Mouse (Mus musculus) heart, adult 2 months (tissue): Measurements from ENCODE around the gene Pxylp1. TPM values are rescaled to one million over a fixed set of nuclear protein-coding genes. Genes with fewer than 3 reads are reported as not detected.

Source experiments
- DNase-seq, 2 experiments: peaks; one replicate each; pipeline ENCODE4 v3.0.0; 2021
- H3K27ac ChIP-seq: fragments of 200-600 bp; 2 replicates; pipeline ENCODE4 v1.8.1; 2022
- H3K27me3 ChIP-seq: fragments of 200-500 bp; 2 replicates; pipeline ENCODE4 v1.6.1; 2012; ENCODE audit warnings: mild to moderate bottlenecking, low read length, inconsistent platforms, mixed read lengths; ENCODE audit not compliant: control insufficient read depth, insufficient read depth
- H3K36me3 ChIP-seq: fragments of 200-500 bp; 2 replicates; pipeline ENCODE4 v1.6.1; 2012; ENCODE audit warnings: low read length, inconsistent platforms; ENCODE audit not compliant: control insufficient read depth, insufficient read depth
- H3K4me1 ChIP-seq: fragments of 200-500 bp; 2 replicates; pipeline ENCODE4 v1.6.1; 2011; ENCODE audit warnings: low read length; ENCODE audit not compliant: control insufficient read depth, insufficient read depth
- H3K4me3 ChIP-seq: fragments of 200-600 bp; 2 replicates; pipeline ENCODE4 v1.8.1; 2022
- H3K79me2 ChIP-seq: fragments of 200-500 bp; replicated peaks from 2 replicates; pipeline ENCODE4 v1.6.1; 2012; ENCODE audit warnings: mild to moderate bottlenecking, inconsistent platforms, low read length, moderate library complexity, mixed read lengths; ENCODE audit not compliant: control insufficient read depth, insufficient read depth
- H3K9ac ChIP-seq: fragments of 200-500 bp; 2 replicates; pipeline ENCODE4 v1.6.1; 2012; ENCODE audit warnings: low read depth, mild to moderate bottlenecking, control low read depth, inconsistent platforms, low read length, mixed read lengths
- CTCF ChIP-seq: fragments of 200-600 bp; IDR thresholded peaks from 2 replicates; pipeline ENCODE4 v1.8.1; 2022; ENCODE audit warnings: antibody characterized with exemption, mild to moderate bottlenecking, moderate library complexity
- EP300 ChIP-seq: fragments of 200-500 bp; IDR thresholded peaks from 2 replicates; pipeline ENCODE4 v1.6.1; 2011; ENCODE audit warnings: low read depth, low read length, control low read depth; ENCODE audit not compliant: insufficient read depth
- POLR2A ChIP-seq: fragments of 200-500 bp; IDR thresholded peaks from 2 replicates; pipeline ENCODE4 v1.6.1; 2011; ENCODE audit warnings: mild to moderate bottlenecking, low read depth, low read length, control low read depth; ENCODE audit not compliant: insufficient read depth
- WGBS: fragments of 180-500 bp; shearing (Covaris S2); methylation state at CpG from one replicate; pipeline ENCODE4 v1.1.7; 2018; 5-methylcytosine and 5-hydroxymethylcytosine counted together
- intact Hi-C: fragments of 180-260 bp; cut with DNase I; formaldehyde crosslinking; loops from one replicate; pipeline ENCODE4 v1.15.1; 2025
- polyA plus RNA-seq: library from polyadenylated mRNA; depleted of rRNA; stranded (reverse); fragments of >200 nt; gene quantifications from 2 replicates; pipeline ENCODE4 v1.2.3, GENCODE M21; 2012
- total RNA-seq, 2 experiments: library from RNA; stranded (reverse); gene quantifications; 2 replicates each; pipeline ENCODE4 v1.2.3; 2021

The Pxylp1 gene
- total and polyA plus RNA-seq, 3 experiments = 6.5 to 16.9 (median 16.3) TPM

DNA sequence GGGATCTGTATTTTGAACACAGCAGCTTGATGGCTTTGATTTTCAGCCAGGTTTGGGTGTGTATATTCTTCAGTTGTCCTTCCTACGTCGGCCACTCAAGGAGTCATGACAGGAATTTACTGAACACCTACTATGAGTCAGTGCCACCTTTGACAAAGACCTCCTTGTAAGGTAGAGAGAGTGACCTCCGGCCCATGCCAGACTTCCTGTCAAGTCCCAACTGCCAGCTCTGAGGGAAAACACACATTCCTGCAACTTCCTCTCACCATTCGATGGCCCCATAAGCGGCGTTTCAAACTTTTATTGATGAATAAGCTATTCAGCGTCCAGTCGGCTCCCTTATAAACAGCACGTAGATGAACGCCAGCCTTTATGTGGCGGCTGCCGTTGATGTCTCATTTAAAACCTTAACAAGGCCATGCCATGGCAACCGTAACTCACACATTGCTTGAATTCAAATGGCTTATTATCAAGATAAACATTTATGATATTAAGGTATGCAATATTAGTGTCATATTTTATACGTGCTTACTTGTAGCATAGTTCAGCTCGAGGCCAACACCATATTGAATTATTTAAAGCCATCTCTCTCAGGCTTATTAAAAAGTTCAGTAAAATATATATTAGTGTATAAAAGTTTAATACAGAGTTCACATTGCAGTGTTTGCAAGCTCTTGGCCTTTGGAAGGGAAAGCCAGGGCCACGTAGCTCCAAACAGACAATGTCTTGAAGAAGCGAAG is 31.3 kb upstream of the Pxylp1 start:
- Histone ChIP-seq H3K4me3 (no peak overlapping the region), H3K79me2 (no peaks in the 10 kb centered on the region), H3K4me1 (no peaks in the 10 kb centered on the region), H3K27ac (no peak overlapping the region), H3K27me3 (no peaks in the 10 kb centered on the region), H3K9ac (no peak overlapping the region), H3K36me3 (no peaks in the 10 kb centered on the region)
- 73% methylated on average over 17 of the region's 17 CpGs for WGBS
- TF ChIP-seq EP300 (no peak), CTCF (no peak), POLR2A (no peak)
- intact Hi-C loops = no loop called here
- DNase-seq = no peak

DNA sequence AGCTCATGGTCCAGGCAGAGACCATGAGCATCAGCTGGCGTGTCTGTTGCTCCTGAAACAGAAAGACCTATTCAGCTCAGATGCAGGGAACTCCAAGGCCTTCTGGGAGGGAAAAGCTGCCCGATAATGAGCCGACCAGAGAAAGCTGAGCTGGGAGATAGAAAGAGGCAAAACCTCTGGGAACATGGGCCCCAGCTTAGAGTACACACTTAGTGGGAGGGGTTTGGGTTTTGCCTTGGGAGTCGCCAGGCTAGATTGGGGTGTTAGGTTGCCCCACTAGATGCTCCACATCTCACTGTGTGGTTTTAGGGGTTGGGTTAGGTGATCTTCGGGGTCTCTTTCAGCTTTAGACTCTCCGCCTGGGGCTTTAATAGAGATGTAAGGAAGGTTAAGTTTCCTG is 30.6 kb upstream of the Pxylp1 start:
- DNase-seq = no peak
- Histone ChIP-seq H3K27me3 (no peaks in the 10 kb centered on the region), H3K4me1 (no peaks in the 10 kb centered on the region), H3K9ac (no peak overlapping the region), H3K79me2 (no peaks in the 10 kb centered on the region), H3K27ac (no peak overlapping the region), H3K4me3 (no peak overlapping the region), H3K36me3 (no peaks in the 10 kb centered on the region)
- no peak for TF ChIP-seq POLR2A
- TF ChIP-seq EP300 = no peak
- no peak for TF ChIP-seq CTCF
- WGBS = 79% methylated on average over 6 of the region's 6 CpGs
- intact Hi-C loops = no loop called here

DNA sequence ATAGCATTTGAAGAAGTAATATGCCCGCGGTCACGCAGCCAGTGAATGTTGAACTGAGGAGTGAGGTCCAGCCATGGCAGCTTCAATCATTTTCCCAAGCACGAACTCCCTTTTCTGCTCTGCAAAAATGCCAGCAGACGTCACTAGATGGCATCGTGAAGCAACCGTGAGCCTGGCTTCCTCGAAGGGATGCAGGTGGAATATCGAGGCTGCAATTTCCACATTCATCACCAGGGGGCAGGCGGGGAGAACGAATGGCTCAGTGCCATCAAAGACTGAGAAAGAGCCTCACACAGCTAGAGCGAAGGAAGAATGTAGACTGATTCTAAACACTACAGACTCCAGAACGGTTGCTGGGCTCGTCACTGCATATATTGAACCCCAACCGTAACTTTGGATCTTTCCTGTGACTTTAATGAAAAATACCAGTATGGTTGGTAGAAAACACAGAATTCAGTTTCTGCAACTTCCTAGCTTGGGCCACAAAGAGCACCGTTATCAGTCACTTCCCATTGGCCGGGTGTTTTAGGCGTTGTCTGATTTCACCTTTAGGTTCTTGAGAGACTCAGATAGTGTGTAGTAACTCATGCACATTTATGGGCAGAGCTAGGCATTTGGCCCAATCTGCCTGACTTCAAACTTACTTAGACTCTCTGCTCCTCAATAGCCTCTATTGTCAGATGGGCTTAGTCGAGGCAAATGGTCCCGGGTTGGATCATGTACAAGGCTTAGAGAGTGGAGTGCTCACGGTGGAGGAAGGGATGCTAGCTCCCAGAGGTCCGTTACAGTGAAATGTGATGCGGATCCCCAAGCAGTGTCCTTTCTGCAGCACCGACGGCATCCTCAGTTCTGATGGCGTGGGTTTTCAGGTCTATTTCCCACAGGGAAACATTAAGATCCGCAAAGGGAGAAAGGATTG is 24.4 kb upstream of the Pxylp1 start:
- no peaks in the 10 kb centered on the region for H3K79me2 ChIP-seq
- H3K27me3 ChIP-seq = no peaks in the 10 kb centered on the region
- TF ChIP-seq EP300 (peak; percentile 92), CTCF (peak; percentile 96), POLR2A (no peak)
- no peak overlapping the region for H3K9ac ChIP-seq
- DNase-seq = peak; percentile 88 to 91
- 32% methylated on average over 27 of the region's 27 CpGs for WGBS
- no peaks in the 10 kb centered on the region for H3K4me1 ChIP-seq
- H3K27ac ChIP-seq = no peak overlapping the region
- no peak overlapping the region for H3K4me3 ChIP-seq
- intact Hi-C loops = loop anchor here (1.0 to 2.0 kb wide), 4 partner anchors 44 to 246 kb away; partner anchors contain the start of gene Spsb4
- no peaks in the 10 kb centered on the region for H3K36me3 ChIP-seq

DNA sequence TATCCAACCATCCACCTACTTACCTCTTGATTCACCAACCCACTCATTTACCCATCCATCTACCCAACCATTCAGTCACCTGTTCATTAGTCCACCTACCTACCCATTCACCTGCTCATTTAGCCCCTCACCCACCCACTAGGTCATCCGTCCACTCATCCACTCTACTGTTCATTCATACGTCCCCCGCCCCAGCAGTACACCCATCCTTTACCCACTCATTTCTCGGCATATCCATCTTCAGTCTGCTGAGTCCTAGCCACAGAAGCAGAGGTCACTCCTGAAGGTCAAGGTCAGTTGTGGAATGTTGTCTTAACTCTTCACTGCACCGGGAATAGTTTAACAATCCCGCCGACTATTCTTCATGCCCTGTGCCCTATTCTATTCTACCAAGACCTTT is 23.6 kb upstream of the Pxylp1 start:
- H3K9ac ChIP-seq = no peak overlapping the region

DNA sequence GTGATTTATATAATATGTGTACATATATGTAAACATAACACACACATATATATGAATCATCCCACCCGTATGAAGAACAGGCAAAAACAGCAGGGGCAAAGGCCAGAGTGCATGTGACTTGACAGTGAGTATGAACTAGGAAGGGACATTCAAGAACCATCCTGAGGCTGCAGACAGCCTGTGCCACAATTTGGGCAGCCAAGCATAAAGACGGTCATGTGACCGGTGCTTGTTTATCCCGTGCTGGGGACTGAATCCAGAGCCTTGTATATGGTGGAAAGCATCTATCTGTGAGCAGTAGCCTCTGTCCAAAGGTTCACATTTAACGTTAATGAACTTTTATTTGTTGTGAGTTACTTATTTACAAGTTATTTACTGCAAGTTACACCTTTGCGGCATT is 22.4 kb upstream of the Pxylp1 start:
- TF ChIP-seq POLR2A (no peak), EP300 (no peak), CTCF (no peak)
- no peak overlapping the region for H3K9ac ChIP-seq
- no peak overlapping the region for H3K27ac ChIP-seq
- H3K79me2 ChIP-seq = no peaks in the 10 kb centered on the region
- WGBS = 86% methylated on average over 6 of the region's 6 CpGs
- H3K36me3 ChIP-seq = no peaks in the 10 kb centered on the region
- intact Hi-C loops = no loop called here
- H3K4me1 ChIP-seq = no peaks in the 10 kb centered on the region
- H3K27me3 ChIP-seq = no peaks in the 10 kb centered on the region
- no peak for DNase-seq
- no peak overlapping the region for H3K4me3 ChIP-seq

More for the DNA sequence above, 23.6 kb upstream of the Pxylp1 start:
- WGBS = 51% methylated on average over 7 of the region's 7 CpGs
- no peak for DNase-seq
- H3K27ac ChIP-seq = no peak overlapping the region
- no peaks in the 10 kb centered on the region for H3K4me1 ChIP-seq
- no peaks in the 10 kb centered on the region for H3K27me3 ChIP-seq
- no peaks in the 10 kb centered on the region for H3K79me2 ChIP-seq
- intact Hi-C loops = loop anchor here (1.0 to 2.0 kb wide), 4 partner anchors 45 to 247 kb away; partner anchors contain the start of gene Spsb4
- H3K36me3 ChIP-seq = no peaks in the 10 kb centered on the region
- TF ChIP-seq POLR2A (no peak), EP300 (no peak), CTCF (no peak)
- H3K4me3 ChIP-seq = no peak overlapping the region
